Mouse (Mus musculus) heart, embryonic 16.5 days (tissue): ENCODE measurements around the gene Taf13. TPM values are rescaled to one million over a fixed set of nuclear protein-coding genes. Genes with fewer than 3 reads are reported as not detected.
A peak's percentile ranks its signal among the peaks of the same experiment; 100 is the strongest.

Experiments
- ATAC-seq: fragments of 200-750 bp; cut with Nextera tagmentation; replicated peaks from 2 replicates; pipeline ENCODE4 v1.8.0; 2017; ENCODE audit warnings: moderate number of reproducible peaks; ENCODE audit not compliant: insufficient read depth, low FRiP score; ENCODE audit errors: extremely low read depth
- H3K27ac ChIP-seq: fragments of 300-500 bp; sonication (generic); 2 replicates; pipeline ENCODE4 v1.5.1; 2014; ENCODE audit warnings: mild to moderate bottlenecking, low read length, control low read depth, moderate library complexity
- H3K27me3 ChIP-seq: fragments of 300-500 bp; sonication (generic); 2 replicates; pipeline ENCODE4 v1.6.1; 2014; ENCODE audit warnings: low read length, mixed read lengths; ENCODE audit not compliant: control insufficient read depth, insufficient read depth
- H3K36me3 ChIP-seq: fragments of 300-500 bp; sonication (generic); 2 replicates; pipeline ENCODE4 v1.6.1; 2014; ENCODE audit not compliant: control insufficient read depth, insufficient read depth
- H3K4me1 ChIP-seq: fragments of 300-500 bp; sonication (generic); 2 replicates; pipeline ENCODE4 v1.6.1; 2014; ENCODE audit warnings: low read length, mixed read lengths; ENCODE audit not compliant: control insufficient read depth, insufficient read depth
- H3K4me2 ChIP-seq: fragments of 300-500 bp; sonication (generic); 2 replicates; pipeline ENCODE4 v1.6.1; 2014; ENCODE audit warnings: low read depth, mild to moderate bottlenecking, control low read depth, low read length
- H3K4me3 ChIP-seq: fragments of 300-500 bp; sonication (generic); 2 replicates; pipeline ENCODE4 v1.5.1; 2014; ENCODE audit warnings: mild to moderate bottlenecking, control low read depth, low read length
- H3K9ac ChIP-seq: fragments of 300-500 bp; sonication (generic); 2 replicates; pipeline ENCODE4 v1.6.1; 2014; ENCODE audit warnings: low read length, control low read depth
- H3K9me3 ChIP-seq: fragments of 300-500 bp; sonication (generic); replicated peaks from 2 replicates; pipeline ENCODE4 v1.6.1; 2016; ENCODE audit warnings: low read length; ENCODE audit not compliant: control insufficient read depth
- whole genome bisulfite sequencing: fragments of 180-500 bp; shearing (Covaris S2); extraction: QIAGEN DNeasy Blood & Tissue Kit; methylation state at CpG from one replicate; pipeline ENCODE4 v1.1.7; 2014; 5-methylcytosine and 5-hydroxymethylcytosine counted together
- polyA plus RNA-seq: library from polyadenylated mRNA; unstranded; fragments of >200 nt; fragmentation: Nextera tagmentation; extraction: Ambion mirVana; gene quantifications from 2 replicates; pipeline ENCODE4 v1.2.1, GENCODE M21; 2015

The Taf13 gene
- polyA plus RNA-seq, 1 experiment from 2014 or later = 29.9 TPM

DNA sequence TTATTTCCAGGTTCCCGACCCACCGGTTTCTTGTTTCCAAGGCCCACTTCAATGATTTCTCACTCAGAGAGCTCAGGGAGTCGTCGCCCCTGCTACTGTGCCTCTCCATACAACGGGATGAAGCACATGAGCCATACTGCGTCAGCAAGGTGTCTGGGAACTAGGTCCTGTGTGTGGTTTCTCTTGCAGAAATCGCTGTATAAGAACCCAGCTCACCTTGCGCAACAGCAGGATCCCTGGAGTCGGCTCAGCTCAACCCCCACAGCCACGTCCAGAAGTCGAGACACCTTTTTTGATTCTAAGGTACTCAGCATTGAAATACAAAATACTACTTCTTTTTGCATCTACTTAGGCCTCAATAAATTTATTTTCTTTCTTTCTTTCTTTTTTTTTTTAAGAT is 29.2 kb upstream of the Taf13 start:
- Histone ChIP-seq H3K9ac (no peak overlapping the region), H3K4me2 (no peak overlapping the region), H3K36me3 (no peaks in the 10 kb centered on the region), H3K9me3 (no peaks in the 10 kb centered on the region), H3K4me1 (no peaks in the 10 kb centered on the region), H3K27ac (no peak overlapping the region), H3K27me3 (no peaks in the 10 kb centered on the region), H3K4me3 (no peak overlapping the region)
- WGBS = 76% methylated on average over 11 of the region's 11 CpGs
- no peak for ATAC-seq

DNA sequence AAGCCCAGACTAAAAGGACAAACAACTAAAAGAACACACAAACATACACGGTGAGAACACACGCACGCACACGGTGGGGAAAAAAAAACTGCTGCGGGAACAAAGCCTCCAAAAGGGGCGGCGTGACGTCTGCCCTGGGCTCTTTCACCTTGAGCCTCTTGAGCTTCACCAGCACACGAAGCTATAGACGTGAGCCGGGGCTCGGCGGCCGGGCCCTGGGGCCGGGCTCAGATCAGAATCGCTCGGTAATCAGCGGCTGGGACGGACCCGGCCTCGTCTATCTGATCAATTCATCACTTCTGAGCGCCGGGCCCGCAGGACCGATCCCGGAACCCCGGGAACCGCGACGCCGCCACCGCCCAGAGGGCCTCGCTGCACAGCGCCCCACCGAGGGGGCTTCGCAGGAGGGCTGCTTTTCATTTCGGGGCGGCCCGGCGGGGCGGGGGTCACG is 17.4 kb upstream of the Taf13 start:
- Histone ChIP-seq H3K36me3 (peaks cover 17% of the 10 kb centered on the region), H3K27me3 (no peaks in the 10 kb centered on the region), H3K4me1 (peaks cover 3% of the 10 kb centered on the region; the same call in 1 of the 2 replicates), H3K27ac (peak overlapping the region; percentile 86), H3K9ac (peak overlapping the region; percentile 86), H3K4me2 (peak overlapping the region; percentile 77), H3K4me3 (peak overlapping the region; percentile 87), H3K9me3 (no peaks in the 10 kb centered on the region)
- under 1% methylated on average over 42 of the region's 42 CpGs for WGBS
- peak; percentile 65 for ATAC-seq

DNA sequence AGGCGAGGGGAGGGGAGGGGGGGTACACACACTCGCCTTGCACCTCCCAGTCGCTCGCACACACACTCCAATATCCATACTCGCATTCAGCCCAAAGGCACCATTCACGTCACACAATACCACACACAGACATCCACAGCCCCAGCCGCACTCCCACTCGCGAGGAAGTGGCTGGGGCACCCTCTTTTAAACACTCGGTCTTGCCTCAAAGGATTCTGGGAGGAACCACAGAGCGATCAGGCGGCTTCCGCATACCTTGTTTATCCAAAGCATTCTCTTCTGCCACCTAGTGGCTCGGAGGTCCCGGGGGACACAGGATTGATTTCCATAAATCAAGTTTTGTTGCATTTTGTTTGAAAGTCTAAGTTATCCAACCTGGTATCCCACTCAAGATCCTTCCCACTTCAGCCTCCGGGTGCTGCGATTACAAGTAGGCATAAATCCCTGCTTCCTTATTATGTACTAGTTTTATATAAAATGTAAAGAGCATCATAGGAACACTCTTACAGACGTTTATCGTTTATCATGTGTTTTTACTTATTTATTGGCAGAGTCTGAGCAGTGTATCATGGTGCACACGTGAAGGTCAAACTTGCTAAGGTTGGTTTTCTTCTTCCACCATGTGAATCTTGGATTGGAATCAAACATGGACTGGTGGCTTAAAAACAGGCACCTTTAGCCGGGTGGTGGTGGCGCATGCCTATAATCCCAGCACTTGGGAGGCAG is 16.7 kb upstream of the Taf13 start:
- ATAC-seq = peak; percentile 98
- H3K4me2 ChIP-seq = peak overlapping the region; percentile 77
- H3K4me1 ChIP-seq = peaks cover 3% of the 10 kb centered on the region; the same call in 1 of the 2 replicates
- H3K27ac ChIP-seq = peak overlapping the region; percentile 86
- peak overlapping the region; percentile 87 for H3K4me3 ChIP-seq
- H3K9ac ChIP-seq = peak overlapping the region; percentile 86
- H3K36me3 ChIP-seq = peaks cover 21% of the 10 kb centered on the region
- 16% methylated on average over 22 of the region's 22 CpGs for WGBS
- no peaks in the 10 kb centered on the region for H3K9me3 ChIP-seq
- no peaks in the 10 kb centered on the region for H3K27me3 ChIP-seq

DNA sequence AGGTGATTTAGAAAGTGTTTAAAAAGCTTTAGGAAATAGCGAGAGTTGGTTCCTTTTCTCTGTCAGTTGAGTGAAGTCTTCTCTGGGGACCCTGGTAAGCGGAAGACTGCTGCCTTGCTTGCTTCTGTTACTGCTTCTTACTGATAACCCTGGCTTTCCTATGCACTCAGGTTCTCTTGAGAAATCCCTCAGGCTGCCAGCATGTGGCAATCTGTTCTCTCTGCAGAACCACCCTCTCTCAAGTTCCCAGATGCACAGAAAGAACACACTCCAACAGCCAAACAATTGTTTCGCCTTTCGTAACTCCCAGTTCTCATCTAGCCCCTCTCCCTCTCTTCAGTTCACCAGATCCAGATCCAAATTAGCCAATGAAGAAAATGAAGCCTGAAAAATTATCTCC is 13.6 kb upstream of the Taf13 start:
- WGBS = 92% methylated on average over 4 of the region's 4 CpGs
- peaks cover 9% of the 10 kb centered on the region for H3K4me1 ChIP-seq
- no peak overlapping the region for H3K4me2 ChIP-seq
- no peaks in the 10 kb centered on the region for H3K27me3 ChIP-seq
- peaks cover 21% of the 10 kb centered on the region for H3K36me3 ChIP-seq
- ATAC-seq = no peak
- H3K27ac ChIP-seq = no peak overlapping the region
- no peaks in the 10 kb centered on the region for H3K9me3 ChIP-seq
- no peak overlapping the region for H3K9ac ChIP-seq
- H3K4me3 ChIP-seq = no peak overlapping the region

DNA sequence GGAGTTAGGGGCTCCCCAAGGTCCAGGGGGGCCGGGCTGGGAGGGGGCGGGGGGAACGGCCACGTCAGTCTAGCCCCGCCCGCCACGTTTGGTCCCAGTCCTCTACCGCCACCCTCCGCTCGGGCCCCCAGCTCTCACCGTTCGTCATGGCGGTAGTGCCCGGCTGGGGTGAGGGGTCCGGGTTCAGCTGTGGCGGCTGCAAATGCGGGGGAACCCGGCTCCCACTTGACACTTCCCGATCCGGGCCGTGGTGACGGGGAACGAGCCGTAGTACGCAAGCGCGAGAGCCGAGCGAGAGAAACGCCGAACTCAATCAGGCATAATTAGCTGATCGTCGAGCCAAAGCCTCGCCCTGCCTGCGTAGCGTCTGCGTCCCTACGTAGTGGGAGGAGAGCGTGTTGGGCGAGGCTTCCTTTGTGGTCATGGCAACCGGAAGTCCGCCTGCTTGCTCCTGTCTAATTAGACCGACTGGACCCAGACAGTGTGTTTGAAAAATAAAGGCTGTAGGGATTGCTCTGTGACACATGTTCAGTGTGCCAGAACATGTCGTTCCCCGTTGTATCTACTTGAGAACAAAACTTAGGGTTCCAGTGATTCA is 9.3 kb upstream of the Taf13 start, which contains the start of gene Tmem167b:
Gene Tmem167b (minus strand): TSS at position 334 of the 598 bp plus-strand sequence.
- H3K27ac ChIP-seq = peak within 1 kb of the TSS; percentile 90
- ATAC-seq = peak; percentile 96
- H3K27me3 ChIP-seq = no peaks in the 10 kb centered on the region
- peaks cover 6% of the 10 kb centered on the region for H3K4me1 ChIP-seq
- H3K9me3 ChIP-seq = no peaks in the 10 kb centered on the region
- under 1% methylated on average over 45 of the region's 45 CpGs for WGBS
- peak within 1 kb of the TSS; percentile 89 for H3K4me2 ChIP-seq
- H3K4me3 ChIP-seq = peak within 1 kb of the TSS; percentile 76
- H3K9ac ChIP-seq = peak within 1 kb of the TSS; percentile 83
- peaks cover 18% of the 10 kb centered on the region for H3K36me3 ChIP-seq

DNA sequence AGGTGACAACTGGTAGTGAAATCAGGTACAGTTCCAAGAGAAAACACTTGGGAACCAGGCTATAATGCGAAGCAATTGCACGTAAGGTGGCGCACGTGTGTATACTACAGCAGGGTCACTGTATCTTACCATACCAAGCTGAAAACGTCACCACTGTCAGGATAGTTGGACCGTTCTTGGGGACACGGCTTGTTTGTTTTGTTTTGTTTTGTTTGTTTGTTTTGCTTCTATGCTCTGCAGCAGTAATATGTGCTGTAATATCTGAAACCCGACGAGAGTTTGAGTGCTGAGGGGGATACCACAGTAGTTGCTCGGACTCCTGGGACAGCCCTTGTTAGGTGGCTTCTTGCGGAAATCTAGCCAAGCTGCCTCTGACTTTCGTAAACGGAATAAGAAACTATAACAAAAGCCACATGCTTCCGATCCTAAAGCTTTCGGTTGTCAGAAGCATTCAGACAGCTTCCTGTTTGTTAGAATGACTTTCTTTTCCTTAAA is 8.7 kb upstream of the Taf13 start:
- ATAC-seq = peak; percentile 45
- peak overlapping the region; percentile 63 for H3K9ac ChIP-seq
- peak overlapping the region; percentile 76 for H3K4me3 ChIP-seq
- H3K36me3 ChIP-seq = peaks cover 15% of the 10 kb centered on the region
- H3K27ac ChIP-seq = peak overlapping the region; percentile 90
- H3K4me2 ChIP-seq = peak overlapping the region; percentile 89
- H3K9me3 ChIP-seq = no peaks in the 10 kb centered on the region
- WGBS = 5% methylated on average over 15 of the region's 15 CpGs
- H3K27me3 ChIP-seq = no peaks in the 10 kb centered on the region
- H3K4me1 ChIP-seq = peaks cover 6% of the 10 kb centered on the region

DNA sequence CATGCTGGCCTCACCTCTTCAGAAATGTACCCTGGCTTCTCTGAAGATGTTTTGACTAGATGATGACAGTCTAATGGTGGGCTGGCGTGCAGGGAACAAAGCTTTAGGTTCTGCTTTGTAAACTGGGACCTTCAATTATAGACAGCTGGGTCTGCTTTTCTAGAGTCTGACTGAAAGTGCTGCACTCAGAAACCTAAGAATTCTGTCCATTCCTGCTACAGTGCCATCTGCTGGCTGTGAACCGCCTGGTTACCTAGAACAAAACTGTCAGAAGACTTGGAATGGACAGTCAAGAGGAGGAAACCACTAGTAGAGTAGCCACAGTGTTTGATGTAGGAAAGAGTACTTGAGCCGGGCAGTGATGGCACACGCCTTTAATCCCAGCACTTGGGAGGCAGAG is 8.2 kb upstream of the Taf13 start:
- peak overlapping the region; percentile 90 for H3K27ac ChIP-seq
- 3% methylated on average over 4 of the region's 4 CpGs for WGBS
- peak overlapping the region; percentile 89 for H3K4me2 ChIP-seq
- H3K27me3 ChIP-seq = no peaks in the 10 kb centered on the region
- H3K9ac ChIP-seq = peak overlapping the region; percentile 63
- H3K9me3 ChIP-seq = no peaks in the 10 kb centered on the region
- peak overlapping the region; percentile 76 for H3K4me3 ChIP-seq
- H3K4me1 ChIP-seq = peaks cover 6% of the 10 kb centered on the region
- H3K36me3 ChIP-seq = peaks cover 10% of the 10 kb centered on the region
- no peak for ATAC-seq

DNA sequence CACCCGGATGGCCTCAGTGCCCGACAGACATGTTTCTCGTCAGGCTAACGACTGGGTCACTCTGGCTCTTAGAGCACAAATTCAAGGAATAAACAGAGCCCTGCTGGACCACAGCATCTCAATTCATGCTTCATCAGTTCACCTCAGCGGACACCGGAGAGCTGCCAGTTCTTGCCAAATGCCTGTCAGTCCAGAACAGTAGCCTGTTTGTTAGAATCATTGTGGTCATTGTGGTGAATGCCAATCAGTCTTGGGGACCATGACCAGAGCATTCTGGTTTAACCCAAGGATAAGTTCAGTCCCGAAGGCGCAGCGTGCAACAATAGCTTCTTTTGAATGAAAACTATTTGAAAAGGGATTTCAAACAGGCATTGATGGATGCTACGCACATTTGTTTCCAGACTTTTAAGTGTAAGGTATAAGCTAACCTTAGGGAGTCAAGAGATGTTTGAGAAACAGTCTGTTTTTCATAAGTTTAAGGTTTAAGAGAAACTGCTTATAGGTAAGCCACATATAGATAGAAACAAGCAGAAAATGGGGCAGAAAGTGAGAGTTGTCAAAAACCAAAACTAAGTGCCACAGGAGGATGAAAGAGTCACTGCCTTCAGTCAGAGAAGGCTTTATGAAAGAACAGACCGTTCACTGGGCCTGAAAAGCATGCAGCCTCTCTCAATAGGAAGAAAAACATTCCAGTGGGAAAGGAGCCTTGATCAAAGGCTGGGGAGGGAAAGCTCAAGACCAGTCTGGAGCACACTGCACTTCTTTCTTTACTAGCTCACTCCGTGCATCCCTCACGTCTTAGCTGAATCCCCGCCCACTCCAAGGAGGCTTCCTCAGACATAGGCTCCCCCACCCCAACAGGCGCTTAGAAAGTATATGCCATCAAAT is 3.3 kb upstream of the Taf13 start:
- H3K9me3 ChIP-seq = no peaks in the 10 kb centered on the region
- no peak overlapping the region for H3K9ac ChIP-seq
- no peaks in the 10 kb centered on the region for H3K36me3 ChIP-seq
- peaks cover 2% of the 10 kb centered on the region; the same call in 1 of the 2 replicates for H3K27me3 ChIP-seq
- peaks cover 7% of the 10 kb centered on the region for H3K4me1 ChIP-seq
- no peak overlapping the region for H3K27ac ChIP-seq
- no peak overlapping the region for H3K4me2 ChIP-seq
- ATAC-seq = no peak
- 52% methylated on average over 15 of the region's 15 CpGs for WGBS
- H3K4me3 ChIP-seq = no peak overlapping the region
